Mouse (Mus musculus): ENCODE results near the gene 1700102P08Rik. TPM values are rescaled to one million over a fixed set of nuclear protein-coding genes. Genes with fewer than 3 reads are reported as not detected.

The 1700102P08Rik gene
- polyA plus RNA-seq (2012; rRNA removed; ENCODE audit: low replicate concordance), result 0.34 and 0.48 TPM in 2 replicates

GRCm38 (mm10) chr9:108392676-108393075 is at the start of gene 1700102P08Rik:
Gene 1700102P08Rik, plus strand, starts transcription at chr9:108392805.

GRCm38 (mm10) chr9:108347540-108348289 is 44.9 kb upstream of the 1700102P08Rik start, which contains the start of gene Usp4:
Gene Usp4, plus strand, starts transcription at chr9:108347853.

GRCm38 (mm10) chr9:108428384-108428783 is 35.8 kb downstream of the 1700102P08Rik start, which contains the start of gene Ccdc36:
Gene Ccdc36, minus strand, starts transcription at chr9:108428484.

GRCm38 (mm10) chr9:108436182-108436581 is 43.6 kb downstream of the 1700102P08Rik start, which contains the start of gene BC048562:
Gene BC048562, plus strand, starts transcription at chr9:108436482.

Other genes starting within 250 kb of the 1700102P08Rik start
- gene Bsn, start 202.4 kb upstream of the 1700102P08Rik start, polyA plus RNA-seq (2012; rRNA removed; ENCODE audit: low replicate concordance), result 0.43 and 0.96 TPM in 2 replicates
- gene Dag1, start 128.8 kb upstream of the 1700102P08Rik start, polyA plus RNA-seq (2012; rRNA removed; ENCODE audit: low replicate concordance), result 72.6 and 76.3 TPM in 2 replicates
- 14.5 and 29.8 TPM in 2 replicates for gene Nicn1, start 102.4 kb upstream of the 1700102P08Rik start, polyA plus RNA-seq (2012; rRNA removed; ENCODE audit: low replicate concordance)
- 7.5 and 10.4 TPM in 2 replicates for gene Amt, start 96.0 kb upstream of the 1700102P08Rik start, polyA plus RNA-seq (2012; rRNA removed; ENCODE audit: low replicate concordance)
- 125 and 183 TPM in 2 replicates for gene Rhoa, start 86.7 kb upstream of the 1700102P08Rik start, polyA plus RNA-seq (2012; rRNA removed; ENCODE audit: low replicate concordance)
- 43.9 and 96.1 TPM in 2 replicates for gene Tcta, start 86.6 kb upstream of the 1700102P08Rik start, polyA plus RNA-seq (2012; rRNA removed; ENCODE audit: low replicate concordance)
- gene Gpx1, start 53.9 kb upstream of the 1700102P08Rik start, polyA plus RNA-seq (2012; rRNA removed; ENCODE audit: low replicate concordance), result 1,029 and 1,673 TPM in 2 replicates
- gene Usp4, start 45.0 kb upstream of the 1700102P08Rik start, polyA plus RNA-seq (2012; rRNA removed; ENCODE audit: low replicate concordance), result 59.2 and 62.9 TPM in 2 replicates
- 0.03 TPM in 1 of 2 replicates, not detected in the other for gene Ccdc36, start 35.7 kb downstream of the 1700102P08Rik start, polyA plus RNA-seq (2012; rRNA removed; ENCODE audit: low replicate concordance)
- gene BC048562, start 43.7 kb downstream of the 1700102P08Rik start, polyA plus RNA-seq (2012; rRNA removed; ENCODE audit: low replicate concordance), result not detected in 2 replicates
- 24.9 and 25.2 TPM in 2 replicates for gene Ccdc71, start 67.7 kb downstream of the 1700102P08Rik start, polyA plus RNA-seq (2012; rRNA removed; ENCODE audit: low replicate concordance)
- gene Klhdc8b, start 68.8 kb downstream of the 1700102P08Rik start, polyA plus RNA-seq (2012; rRNA removed; ENCODE audit: low replicate concordance), result 44.0 and 53.3 TPM in 2 replicates
- gene Lamb2, start 86.9 kb downstream of the 1700102P08Rik start, polyA plus RNA-seq (2012; rRNA removed; ENCODE audit: low replicate concordance), result 152 and 195 TPM in 2 replicates
- gene Usp19, start 97.8 kb downstream of the 1700102P08Rik start, polyA plus RNA-seq (2012; rRNA removed; ENCODE audit: low replicate concordance), result 177 and 200 TPM in 2 replicates
- gene Qars, start 114.9 kb downstream of the 1700102P08Rik start, polyA plus RNA-seq (2012; rRNA removed; ENCODE audit: low replicate concordance), result 171 and 217 TPM in 2 replicates
- 121 and 153 TPM in 2 replicates for gene Qrich1, start 124.0 kb downstream of the 1700102P08Rik start, polyA plus RNA-seq (2012; rRNA removed; ENCODE audit: low replicate concordance)
- 76.5 and 81.5 TPM in 2 replicates for gene Impdh2, start 167.5 kb downstream of the 1700102P08Rik start, polyA plus RNA-seq (2012; rRNA removed; ENCODE audit: low replicate concordance)
- 54.9 and 58.4 TPM in 2 replicates for gene Ndufaf3, start 174.6 kb downstream of the 1700102P08Rik start, polyA plus RNA-seq (2012; rRNA removed; ENCODE audit: low replicate concordance)
- gene Dalrd3, start 177.1 kb downstream of the 1700102P08Rik start, polyA plus RNA-seq (2012; rRNA removed; ENCODE audit: low replicate concordance), result 215 and 258 TPM in 2 replicates
- 39.5 and 43.9 TPM in 2 replicates for gene Wdr6, start 185.9 kb downstream of the 1700102P08Rik start, polyA plus RNA-seq (2012; rRNA removed; ENCODE audit: low replicate concordance)
- gene P4htm, start 204.9 kb downstream of the 1700102P08Rik start, polyA plus RNA-seq (2012; rRNA removed; ENCODE audit: low replicate concordance), result 7.2 and 10.5 TPM in 2 replicates